Mouse (Mus musculus) thymus, postnatal 4 days (tissue): ENCODE measurements at regions not wholly inside any gene's neighbourhood (a gene's known extent, or its start where the extent isn't known, plus 50 kb on each side); places are given as distances from the start of the nearest gene placed in this dataset.

Experiments used
- DNase-seq: peaks from one replicate; pipeline ENCODE4 v3.0.0; 2021

- no peak for DNase-seq
Observed at GRCm38 (mm10) chr10:92225071-92225470, 497.1 kb downstream of the Nedd1 start.

- DNase-seq, result no peak
Observed at GRCm38 (mm10) chr10:92219310-92219709, 502.9 kb downstream of the Nedd1 start.

- DNase-seq, result no peak
Observed at GRCm38 (mm10) chr10:92170856-92171255, 551.4 kb downstream of the Nedd1 start.

GRCm38 (mm10) chr10:92166057-92166456 lies 556.2 kb downstream of the Nedd1 start:
- DNase-seq, result no peak

GRCm38 (mm10) chr10:92164991-92165390 lies 557.2 kb downstream of the Nedd1 start:
- no peak for DNase-seq

- no peak for DNase-seq
Observed at GRCm38 (mm10) chr10:92164648-92164960, 557.6 kb downstream of the Nedd1 start.

- no peak for DNase-seq
Observed at GRCm38 (mm10) chr10:92163851-92164647, 558.2 kb downstream of the Nedd1 start.

- DNase-seq, result no peak
Observed at GRCm38 (mm10) chr10:92163071-92163504, 559.1 kb downstream of the Nedd1 start.

GRCm38 (mm10) chr10:92162473-92163011 lies 559.7 kb downstream of the Nedd1 start:
- peak; percentile 4 for DNase-seq

GRCm38 (mm10) chr10:92161501-92161900 lies 560.7 kb downstream of the Nedd1 start:
- DNase-seq, result no peak

GRCm38 (mm10) chr10:92146263-92146662 lies 576.0 kb downstream of the Nedd1 start:
- no peak for DNase-seq

GRCm38 (mm10) chr10:92135521-92135920 lies 586.7 kb downstream of the Nedd1 start:
- no peak for DNase-seq

GRCm38 (mm10) chr10:92112790-92113189 lies 609.4 kb downstream of the Nedd1 start:
- DNase-seq, result no peak

- no peak for DNase-seq
Observed at GRCm38 (mm10) chr10:92106331-92106730, 615.9 kb downstream of the Nedd1 start.

- no peak for DNase-seq
Observed at GRCm38 (mm10) chr10:92103887-92104286, 618.3 kb downstream of the Nedd1 start.

- no peak for DNase-seq
Observed at GRCm38 (mm10) chr10:92102755-92103154, 619.5 kb downstream of the Nedd1 start.

- no peak for DNase-seq
Observed at GRCm38 (mm10) chr10:92097562-92097961, 624.7 kb downstream of the Nedd1 start.

GRCm38 (mm10) chr10:92097081-92097480 lies 625.1 kb downstream of the Nedd1 start:
- DNase-seq, result no peak

- DNase-seq, result no peak
Observed at GRCm38 (mm10) chr10:92091480-92092395, 630.5 kb downstream of the Nedd1 start.

GRCm38 (mm10) chr10:92082111-92082510 lies 640.1 kb downstream of the Nedd1 start:
- no peak for DNase-seq

- no peak for DNase-seq
Observed at GRCm38 (mm10) chr10:92081199-92081598, 641.0 kb downstream of the Nedd1 start.

- no peak for DNase-seq
Observed at GRCm38 (mm10) chr10:92079421-92079820, 642.8 kb downstream of the Nedd1 start.

- DNase-seq, result no peak
Observed at GRCm38 (mm10) chr10:92077291-92077690, 644.9 kb downstream of the Nedd1 start.

- DNase-seq, result no peak
Observed at GRCm38 (mm10) chr10:92076754-92077153, 645.5 kb downstream of the Nedd1 start.
